Mouse (Mus musculus): ENCODE measurements at regions not wholly inside any gene's neighbourhood (a gene's known extent, or its start where the extent isn't known, plus 50 kb on each side); places are given as distances from the start of the nearest gene placed in this dataset.

- no peak for TF ChIP-seq TCF12 (IDR thresholded peaks at IDR 0.05; ENCODE audit: insufficient read depth, poor library complexity, severe bottlenecking)
- no peak for TF ChIP-seq POLR2A (IDR thresholded peaks at IDR 0.05; ENCODE audit: insufficient read length, low read depth)
- TF ChIP-seq USF1 (IDR thresholded peaks at IDR 0.05; ENCODE audit: low read depth), result no peak
Observed at GRCm38 (mm10) chr6:50009339-50009738, 100.7 kb upstream of the Mpp6 start.

Data from myocyte (in vitro differentiated cells).